Mouse (Mus musculus): Measurements from ENCODE around the gene Pex3.

DNA sequence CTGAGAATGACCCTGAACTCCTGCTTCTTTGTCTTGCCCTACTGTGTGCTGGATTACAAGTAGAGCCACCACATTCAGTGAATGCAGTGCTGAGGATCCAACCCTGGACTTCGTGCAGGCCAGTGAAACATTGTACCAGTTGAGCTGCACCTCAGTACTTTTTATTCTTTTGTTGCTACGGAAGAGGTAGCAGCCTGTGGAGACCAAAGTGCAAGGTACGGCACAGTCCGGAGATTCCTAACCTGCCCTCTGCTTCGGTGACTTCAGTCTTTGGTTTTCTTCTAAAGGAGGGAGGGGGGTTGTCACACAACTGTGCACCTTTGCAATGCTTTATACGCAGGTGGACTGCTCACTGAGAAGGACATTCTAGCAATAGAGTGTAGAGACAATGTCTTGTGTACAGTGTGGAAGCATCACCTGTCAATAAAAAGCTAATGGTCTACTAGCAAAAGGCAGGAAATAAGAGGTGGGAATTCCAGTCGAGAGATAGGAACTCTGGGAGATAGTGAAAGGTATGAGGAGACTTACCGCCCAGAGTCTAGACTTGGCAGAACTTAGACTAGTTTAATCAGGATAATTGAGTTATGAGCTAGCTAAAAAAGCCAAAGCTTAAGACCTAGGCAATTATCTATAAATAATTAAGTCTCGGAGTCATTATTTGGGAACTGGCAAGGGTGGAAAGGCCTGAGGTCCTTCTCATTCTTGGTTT is 58.8 kb downstream of the Pex3 start:
- TF ChIP-seq CTCF (IDR thresholded peaks at IDR 0.05; ENCODE audit: low read depth) (no peak), EP300 (IDR thresholded peaks at IDR 0.05; ENCODE audit: low read depth) (no peak)
